8 mouse cellular contexts compared by ENCODE assay signal in the genomic region with DNA sequence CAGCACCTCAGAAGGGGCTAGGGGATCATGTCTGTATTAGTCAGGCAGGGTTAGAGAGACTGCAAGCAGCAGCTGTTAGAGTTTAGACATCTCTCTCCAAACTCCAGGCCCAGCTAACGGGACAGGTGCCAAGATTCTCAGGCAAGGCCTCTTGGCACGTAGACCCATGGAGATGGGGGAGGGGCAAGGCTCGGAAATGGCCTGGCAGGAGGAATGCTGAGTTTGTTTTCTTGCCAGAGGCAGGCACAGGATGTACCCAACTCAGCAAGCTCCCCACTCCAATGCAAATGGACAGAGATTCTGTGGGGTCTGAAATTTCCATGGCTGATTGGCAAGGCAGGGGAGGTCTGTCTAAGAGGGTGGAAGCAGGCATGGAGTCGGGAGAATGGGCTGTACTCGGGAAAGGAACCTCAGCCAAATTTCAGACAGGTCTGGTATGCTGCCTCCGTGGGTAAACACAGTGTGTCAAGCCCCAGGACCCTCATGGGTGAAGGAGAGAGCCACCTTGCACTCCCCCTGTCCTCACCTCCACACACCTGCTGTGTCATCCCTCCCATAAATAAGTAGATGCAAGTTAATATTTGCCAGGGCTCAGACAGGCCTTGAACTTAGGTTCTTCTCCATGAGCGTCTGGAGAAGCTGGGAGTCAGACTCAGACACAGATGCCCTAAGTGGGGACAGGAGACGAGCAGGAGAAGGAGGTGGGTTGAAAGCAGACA. TPM values are rescaled to one million over a fixed set of nuclear protein-coding genes. Genes with fewer than 3 reads are reported as not detected.
A peak's percentile ranks its signal among the peaks of the same experiment; 100 is the strongest.
DNase-seq lines count a peak whose midpoint lies in the region; ATAC-seq and TF ChIP-seq lines count a peak whose summit lies in the region.

No protein-coding gene starts in this region.

- H3K9me3 ChIP-seq in heart, embryonic 11.5 days (replicated peaks; ENCODE audit: control insufficient read depth, low read length): peaks cover 6% of the 10 kb centered on the region
- H3K9me3 ChIP-seq in liver, postnatal 0 days (ENCODE audit: low read length): peaks cover 13% of the 10 kb centered on the region

- no peak overlapping the region for H3K9ac ChIP-seq in heart, embryonic 11.5 days (ENCODE audit: low read depth, low read length)
- no peak overlapping the region for H3K9ac ChIP-seq in liver, postnatal 0 days (replicated peaks)

- 0 out of 2 replicates have a peak, but pooled peaks have one; percentile 20 for ATAC-seq in heart, embryonic 11.5 days (replicated peaks; ENCODE audit: insufficient number of reproducible peaks, low FRiP score, low TSS enrichment)
- ATAC-seq in liver, postnatal 0 days: no peak

- no peak for TF ChIP-seq CTCF in liver, postnatal 0 days (IDR thresholded peaks at IDR 0.05; ENCODE audit: low read depth)

- H3K4me1 ChIP-seq in heart, embryonic 11.5 days (ENCODE audit: control insufficient read depth, insufficient read depth, low read length): peaks cover 19% of the 10 kb centered on the region
- H3K4me1 ChIP-seq in liver, postnatal 0 days (ENCODE audit: insufficient read depth): peaks cover 22% of the 10 kb centered on the region

- TF ChIP-seq EP300 in liver, postnatal 0 days (IDR thresholded peaks at IDR 0.05; ENCODE audit: low read depth): peak; percentile 33; the same call in 1 of the 2 replicates

- no peak overlapping the region for H3K4me3 ChIP-seq in heart, embryonic 11.5 days (ENCODE audit: low read depth, low read length)
- H3K4me3 ChIP-seq in liver, postnatal 0 days (ENCODE audit: low read depth, low read length): no peak overlapping the region

- no peaks in the 10 kb centered on the region for H3K27me3 ChIP-seq in heart, embryonic 11.5 days (ENCODE audit: control insufficient read depth, insufficient read depth, low read length)
- no peaks in the 10 kb centered on the region for H3K27me3 ChIP-seq in liver, postnatal 0 days (ENCODE audit: insufficient read depth, low read length)

- WGBS in heart, embryonic 11.5 days (ENCODE audit: insufficient replicate concordance): 29% methylated on average over 8 of the region's 8 CpGs
- WGBS in liver, postnatal 0 days (ENCODE audit: insufficient replicate concordance): 54% methylated on average over 8 of the region's 8 CpGs

- no peaks in the 10 kb centered on the region for H3K36me3 ChIP-seq in heart, embryonic 11.5 days (ENCODE audit: control insufficient read depth, insufficient read depth, low read length)
- H3K36me3 ChIP-seq in liver, postnatal 0 days (replicated peaks; ENCODE audit: insufficient read depth, low read length): no peaks in the 10 kb centered on the region

- peak overlapping the region; percentile 58; the same call in 1 of the 2 replicates for H3K27ac ChIP-seq in heart, embryonic 11.5 days (ENCODE audit: low read depth, low read length)
- peak overlapping the region; percentile 29; the same call in 1 of the 2 replicates for H3K27ac ChIP-seq in liver, postnatal 0 days (ENCODE audit: low read depth)

- DNase-seq in layer of hippocampus, adult 11-12 months (ENCODE audit: low spot score): peak; percentile 78
- DNase-seq in layer of hippocampus, adult 9-10 months (ENCODE audit: low spot score): no peak
- peak; percentile 64 to 88 for DNase-seq in cerebellum, postnatal 4 days (ENCODE audit: low spot score in 2 of 2)
- peak; percentile 97 to 98 for DNase-seq in kidney, postnatal 36 days
- peak; percentile 77 for DNase-seq in liver, postnatal 0 days
- DNase-seq in right cerebral cortex, postnatal 25 days: peak; percentile 62
- DNase-seq in embryo, embryonic 10 days (ENCODE audit: low spot score): no peak

- H3K4me2 ChIP-seq in heart, embryonic 11.5 days: no peak overlapping the region
- H3K4me2 ChIP-seq in liver, postnatal 0 days (ENCODE audit: low read depth, low read length): no peak overlapping the region; the same call in 1 of the 2 replicates

RNA-seq across cellular contexts. Expression of a gene that starts 19.4 kb away (rescaled TPM):
- polyA plus RNA-seq in heart, embryonic 11.5 days (2014; fragmentation: Nextera tagmentation; extraction: Ambion mirVana): 1,200 and 1,395 TPM in 2 replicates
- 183 and 184 TPM in 2 replicates for polyA plus RNA-seq in liver, postnatal 0 days (2015; fragmentation: Nextera tagmentation; extraction: Ambion mirVana)

RNA-seq across cellular contexts. Expression of a gene that starts 52.0 kb away (rescaled TPM):
- polyA plus RNA-seq in heart, embryonic 11.5 days (2014; fragmentation: Nextera tagmentation; extraction: Ambion mirVana): 5.9 and 8.5 TPM in 2 replicates
- polyA plus RNA-seq in liver, postnatal 0 days (2015; fragmentation: Nextera tagmentation; extraction: Ambion mirVana): 11.7 and 13.5 TPM in 2 replicates

Comparison
In these comparisons a context has a peak if more than half of its experiments do, and no peak if none do; other contexts are left out.
1. DNase-seq: peak in layer of hippocampus, adult 11-12 months (single experiment), cerebellum, postnatal 4 days (2 of 2), kidney, postnatal 36 days (2 of 2), liver, postnatal 0 days (single experiment) and right cerebral cortex, postnatal 25 days (single experiment); none in layer of hippocampus, adult 9-10 months (single experiment) and embryo, embryonic 10 days (single experiment).